Mouse (Mus musculus): ENCODE data around the gene Gm21972.

Gene Gm21972

GRCm38 (mm10) chr1:86161061-86161460 is 27.6 kb downstream of the Gm21972 start:
- DNase-seq (ENCODE audit: low spot score), result no peak

GRCm38 (mm10) chr1:86174602-86175001 is 41.2 kb downstream of the Gm21972 start:
- no peak for DNase-seq (ENCODE audit: low spot score)

DNA sequence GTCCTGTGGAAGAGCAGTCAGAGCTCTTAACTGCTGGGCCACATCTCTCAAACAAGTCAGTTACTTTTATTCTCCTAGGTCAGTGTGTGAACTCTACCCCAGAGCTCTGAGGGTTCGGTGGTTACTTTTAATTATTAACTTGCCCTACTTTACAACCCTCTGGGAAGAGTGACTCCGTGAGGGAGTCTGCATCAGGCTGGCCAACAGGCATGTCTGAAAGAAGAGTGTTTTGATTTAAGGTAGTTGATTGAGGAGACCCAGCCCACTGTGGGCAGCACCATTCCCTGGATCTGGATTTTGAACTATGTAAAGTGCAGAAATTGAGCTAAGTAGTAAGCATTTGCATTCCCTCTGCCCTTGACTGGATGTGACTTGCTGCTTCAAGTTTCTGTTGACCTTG is 42.6 kb downstream of the Gm21972 start:
- DNase-seq (ENCODE audit: low spot score), result no peak

- peak; percentile 49 for DNase-seq (ENCODE audit: low spot score)
Measured at GRCm38 (mm10) chr1:86178462-86179253, 45.2 kb downstream of the Gm21972 start.

- DNase-seq (ENCODE audit: low spot score), result no peak
Measured at GRCm38 (mm10) chr1:86182004-86182709, 48.7 kb downstream of the Gm21972 start.

GRCm38 (mm10) chr1:86183577-86184263 is 50.3 kb downstream of the Gm21972 start:
- no peak for DNase-seq (ENCODE audit: low spot score)

DNA sequence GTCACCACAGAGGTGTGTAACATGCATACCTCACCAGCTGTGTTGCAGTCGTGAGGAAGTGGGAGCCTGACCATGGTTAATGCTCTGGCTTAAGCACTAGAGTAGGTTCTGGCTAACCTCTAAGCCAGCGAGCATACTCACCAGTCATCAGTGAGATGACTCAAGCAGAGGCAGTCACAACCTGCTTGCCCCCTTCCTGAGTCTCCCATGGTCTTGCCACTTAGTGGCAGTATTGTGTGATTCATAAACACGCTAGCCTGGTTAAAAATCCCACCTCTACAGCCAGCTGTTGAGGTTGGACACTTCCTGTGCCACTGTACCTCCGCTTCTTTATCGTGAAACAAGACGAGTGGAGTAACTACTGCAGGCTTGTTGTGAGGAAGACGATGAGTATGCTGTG is 53.3 kb downstream of the Gm21972 start:
- DNase-seq (ENCODE audit: low spot score), result no peak

GRCm38 (mm10) chr1:86187856-86188255 is 54.4 kb downstream of the Gm21972 start:
- DNase-seq (ENCODE audit: low spot score), result no peak

DNA sequence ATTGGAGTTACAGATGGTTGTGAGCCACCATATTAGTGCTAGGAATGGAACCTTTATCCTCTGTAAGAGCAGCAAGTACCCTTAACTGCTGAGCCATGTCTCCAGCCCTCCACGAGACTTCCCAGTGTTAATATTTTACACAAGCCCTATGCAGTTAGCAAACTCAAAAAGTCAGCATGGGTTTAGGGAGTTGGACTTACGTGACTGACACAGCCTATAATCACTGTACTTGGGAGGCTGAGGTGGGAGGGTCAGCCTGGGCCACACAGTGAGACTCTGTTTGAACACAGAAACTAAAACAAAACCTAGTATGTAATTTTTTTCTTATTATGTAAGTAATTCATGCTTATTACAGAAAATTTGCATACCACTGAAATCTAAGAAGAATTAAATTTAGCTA is 54.8 kb downstream of the Gm21972 start:
- DNase-seq (ENCODE audit: low spot score), result no peak

- DNase-seq (ENCODE audit: low spot score), result no peak
Measured at GRCm38 (mm10) chr1:86189034-86189702, 55.7 kb downstream of the Gm21972 start.

- no peak for DNase-seq (ENCODE audit: low spot score)
Measured at GRCm38 (mm10) chr1:86190843-86191242, 57.4 kb downstream of the Gm21972 start.

DNA sequence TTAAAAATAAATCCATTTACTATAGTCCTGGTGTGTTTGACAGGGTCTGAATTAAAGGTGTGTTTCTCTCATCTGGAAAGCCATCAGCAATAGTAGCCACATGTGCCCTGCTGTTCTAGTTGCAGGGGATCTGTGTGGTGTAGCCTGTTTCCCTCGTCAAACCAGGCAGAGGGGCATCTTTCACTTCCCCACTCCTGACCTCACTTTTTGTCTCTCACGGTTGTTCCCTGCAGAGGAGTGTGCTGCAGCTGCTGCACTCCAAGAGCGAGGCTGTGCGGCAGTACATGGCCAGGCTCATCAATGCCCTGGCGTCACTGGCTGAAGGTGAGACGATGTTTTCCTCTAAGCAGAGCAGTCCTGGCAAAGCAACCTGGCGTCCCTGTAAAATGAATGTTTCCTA is 60.6 kb downstream of the Gm21972 start:
- DNase-seq (ENCODE audit: low spot score), result no peak

DNA sequence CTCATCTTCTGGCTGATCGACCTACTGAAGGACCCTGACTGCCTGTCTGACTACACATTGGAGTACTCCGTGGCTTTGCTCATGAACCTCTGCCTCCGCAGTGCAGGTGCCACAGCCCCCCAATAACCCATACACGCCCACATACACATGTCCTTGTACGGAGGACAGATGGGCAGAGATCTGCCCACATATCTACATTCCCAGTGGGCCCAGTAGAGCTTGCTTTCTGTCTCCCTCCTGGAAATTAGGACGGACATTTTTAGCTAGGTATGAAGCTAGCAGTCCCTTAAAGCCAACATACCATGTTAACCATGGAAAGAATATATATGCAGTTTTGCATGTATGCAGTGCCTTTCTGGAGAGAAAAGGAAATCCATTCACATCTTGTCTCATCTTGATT is 64.8 kb downstream of the Gm21972 start:
- no peak for DNase-seq (ENCODE audit: low spot score)

- no peak for DNase-seq (ENCODE audit: low spot score)
Measured at GRCm38 (mm10) chr1:86199026-86199425, 65.6 kb downstream of the Gm21972 start.

DNA sequence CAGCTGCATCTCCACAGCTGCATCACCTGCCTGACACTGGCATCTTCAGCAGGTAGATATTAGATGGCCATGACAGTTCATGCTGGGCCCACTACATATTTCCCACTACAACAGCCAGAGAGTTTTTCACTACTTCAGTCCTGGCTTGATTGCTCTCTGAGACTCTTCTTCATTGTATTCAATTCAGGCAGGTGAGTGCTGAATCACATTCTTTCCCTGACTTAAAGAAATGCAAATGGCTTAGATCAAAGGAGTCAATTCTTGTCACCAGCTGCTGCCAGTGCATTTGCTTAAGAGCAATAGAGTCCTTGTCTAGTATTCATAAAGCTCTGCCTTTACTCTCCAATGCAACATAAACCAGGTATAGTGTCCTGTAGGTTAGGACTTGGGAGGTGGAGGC is 67.9 kb downstream of the Gm21972 start:
- no peak for DNase-seq (ENCODE audit: low spot score)

- no peak for DNase-seq (ENCODE audit: low spot score)
Measured at GRCm38 (mm10) chr1:86202617-86203219, 69.3 kb downstream of the Gm21972 start.

DNA sequence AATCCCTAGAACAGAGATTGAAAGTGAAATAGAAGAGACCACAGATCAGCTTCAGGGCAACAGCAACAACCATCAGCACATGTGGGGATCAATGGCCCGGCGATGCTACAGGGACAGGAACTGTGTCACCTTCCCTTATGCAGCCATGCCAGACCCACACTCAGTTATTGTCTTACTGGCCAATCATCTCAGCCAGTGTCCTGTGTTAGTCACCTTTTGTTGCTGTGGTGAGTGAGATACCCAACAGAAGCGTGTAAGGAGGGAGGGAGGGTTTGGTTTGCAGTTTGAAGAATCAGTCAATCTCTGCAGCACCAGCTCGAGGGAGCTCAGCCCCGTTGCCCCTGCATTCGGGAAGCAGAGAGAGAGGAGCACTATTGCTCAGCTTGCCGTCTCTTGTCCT is 77.2 kb downstream of the Gm21972 start:
- DNase-seq (ENCODE audit: low spot score), result no peak

GRCm38 (mm10) chr1:86211498-86211897 is 78.1 kb downstream of the Gm21972 start:
- DNase-seq (ENCODE audit: low spot score), result no peak
